25 mouse cellular contexts compared by ENCODE assay signal in the genomic region with DNA sequence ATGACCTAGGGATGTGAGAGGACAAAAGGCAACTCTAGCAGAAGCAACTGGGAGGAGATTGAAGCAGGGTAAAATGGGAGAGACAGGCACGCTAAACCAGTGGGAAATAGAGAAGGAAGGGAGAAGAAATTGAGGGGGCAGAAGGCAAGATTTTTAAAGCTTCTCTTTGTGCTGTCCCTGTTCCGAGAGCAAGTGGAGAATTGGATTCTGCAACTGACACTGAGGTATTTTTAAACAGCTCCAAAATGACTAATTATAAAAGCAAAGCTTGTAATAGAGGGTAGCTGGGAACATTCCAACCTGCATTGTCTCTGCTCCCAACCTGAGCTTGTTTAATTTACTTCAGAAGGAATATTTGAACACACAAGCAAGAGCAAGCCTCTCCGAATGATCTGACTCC.
DNase-seq lines count a peak whose midpoint lies in the region; ATAC-seq lines count a peak whose summit lies in the region.
"Had no signal": no experiment of that assay in that cellular context is flagged by ENCODE, and none has a peak within 500 bp of the region (broad histone marks: within the 10 kb centered on the region; RNA-seq: fewer than 3 reads in every experiment).

No protein-coding gene starts in this region.

- intact Hi-C loops in left cerebral cortex, postnatal 14 days (cut with DNase I) = no loop called here
- intact Hi-C loops in left cerebral cortex, postnatal 36 days (cut with DNase I) = no loop called here

- peak; percentile 70; the same call in 1 of the 2 replicates for ATAC-seq in frontal cortex, adult (ENCODE audit: low TSS enrichment)
- ATAC-seq: activated CD4-positive, CD25-positive, alpha-beta regulatory T cell, adult 4 months; forebrain, embryonic 14.5 days; hindbrain, postnatal 0 days had no signal

- 83% methylated on average over 3 of the region's 3 CpGs for WGBS in limb, embryonic 10.5 days

- H3K36me3 ChIP-seq in limb, embryonic 10.5 days = no peaks in the 10 kb centered on the region
- H3K36me3 ChIP-seq: embryonic facial prominence, embryonic 12.5 days; embryonic facial prominence, embryonic 15.5 days; heart, embryonic 10.5 days; heart, embryonic 13.5 days had no signal

- no peak for DNase-seq in frontal cortex, postnatal 14 days (ENCODE audit: low spot score in 2 of 2)
- DNase-seq in left cerebral cortex, postnatal 14 days (ENCODE audit: low spot score in 2 of 2) = peak; percentile 8 to 49
- no peak for DNase-seq in left cerebral cortex, postnatal 36 days (ENCODE audit: low spot score in 2 of 2)
- no peak for DNase-seq in limb, embryonic 10.5 days (ENCODE audit: low spot score)
- DNase-seq in urinary bladder, adult 18-20 months (ENCODE audit: low spot score in 2 of 2) = no peak
- DNase-seq: adrenal gland, adult 8-10 months; adrenal gland, postnatal 25 days; cerebellum, adult 18-20 months; cerebellum, adult 9-10 months; cerebellum, postnatal 14 days; forebrain, postnatal 0 days; gastrocnemius, postnatal 10 days; gastrocnemius, postnatal 36 days; heart, adult 2 months; heart, postnatal 14 days; heart, postnatal 4 days had no signal

- H3K4me1 ChIP-seq in limb, embryonic 10.5 days = peaks cover 45% of the 10 kb centered on the region
- H3K4me1 ChIP-seq: embryonic facial prominence, embryonic 15.5 days had no signal

- H3K4me3 ChIP-seq in limb, embryonic 10.5 days = no peak overlapping the region
- H3K4me3 ChIP-seq: embryonic facial prominence, embryonic 12.5 days; embryonic facial prominence, embryonic 15.5 days; heart, adult 2 months; heart, embryonic 10.5 days; heart, embryonic 13.5 days had no signal

- no peaks in the 10 kb centered on the region for H3K9me3 ChIP-seq in limb, embryonic 10.5 days (replicated peaks)
- H3K9me3 ChIP-seq: embryonic facial prominence, embryonic 12.5 days; embryonic facial prominence, embryonic 15.5 days; heart, embryonic 10.5 days; heart, embryonic 13.5 days had no signal

- H3K27me3 ChIP-seq in limb, embryonic 10.5 days (ENCODE audit: low read depth, poor library complexity, severe bottlenecking) = peaks cover 17% of the 10 kb centered on the region

- peak overlapping the region; percentile 36; the same call in 1 of the 2 replicates for H3K27ac ChIP-seq in limb, embryonic 10.5 days
- H3K27ac ChIP-seq: embryonic facial prominence, embryonic 12.5 days; embryonic facial prominence, embryonic 15.5 days; heart, adult 2 months; heart, embryonic 10.5 days; heart, embryonic 13.5 days; hindbrain, embryonic 14.5 days; hindbrain, postnatal 0 days had no signal

Comparison
In these comparisons a context has a peak if more than half of its experiments do, and no peak if none do; other contexts are left out.
1. DNase-seq: peak in left cerebral cortex, postnatal 14 days (2 of 2); none in frontal cortex, postnatal 14 days (0 of 2), left cerebral cortex, postnatal 36 days (0 of 2), limb, embryonic 10.5 days (single experiment) and urinary bladder, adult 18-20 months (0 of 2).